Mouse (Mus musculus) CH12.LX (cell line): ENCODE data around the gene Best3. TPM values are rescaled to one million over a fixed set of nuclear protein-coding genes. Genes with fewer than 3 reads are reported as not detected.

Experiments
- DNase-seq: peaks from one replicate; pipeline ENCODE4 v3.0.0-alpha.2; 2013; ENCODE audit errors: extremely low read depth
- H3K27ac ChIP-seq: 2 replicates; pipeline ENCODE4 v1.5.1; 2012; ENCODE audit warnings: low read depth, mild to moderate bottlenecking, control low read depth, moderate library complexity; ENCODE audit not compliant: insufficient read depth
- H3K27me3 ChIP-seq: replicated peaks from 2 replicates; pipeline ENCODE3; 2012; ENCODE audit warnings: inconsistent platforms
- H3K36me3 ChIP-seq, 2 experiments: replicated peaks in 1 of 2; 2 replicates each; pipeline versions ENCODE3 to v1.6.1; 2012; ENCODE audit warnings: inconsistent platforms in 1 of 2, low read length in 1 of 2, mild to moderate bottlenecking in 1 of 2, mixed read lengths in 1 of 2, moderate library complexity in 1 of 2; ENCODE audit not compliant: control insufficient read depth in 1 of 2, insufficient read depth in 1 of 2
- H3K4me1 ChIP-seq, 2 experiments: 2 replicates each; pipeline ENCODE4 v1.6.1; 2012; ENCODE audit warnings: inconsistent platforms in 1 of 2, moderate library complexity in 1 of 2; ENCODE audit not compliant: insufficient read depth in 2 of 2, control insufficient read depth in 1 of 2
- H3K4me2 ChIP-seq: 2 replicates; pipeline ENCODE4 v1.6.1; 2012; ENCODE audit warnings: low read depth, mild to moderate bottlenecking, control low read depth; ENCODE audit not compliant: poor library complexity, insufficient read depth, severe bottlenecking
- H3K4me3 ChIP-seq, 3 experiments: fragments of 150-350 bp in 1 of 3; sonication (generic) in 1 of 3; replicated peaks in 1 of 3; 2 replicates each; pipeline versions ENCODE3 to v1.5.1; 2011 to 2012; ENCODE audit warnings: low read depth in 2 of 3, low read length in 2 of 3, mild to moderate bottlenecking in 2 of 3, moderate library complexity in 2 of 3, control low read depth in 1 of 3, improper control_type of control experiment in 1 of 3, inconsistent platforms in 1 of 3, mixed read lengths in 1 of 3; ENCODE audit not compliant: poor library complexity in 1 of 3
- H3K79me2 ChIP-seq: replicated peaks from 2 replicates; pipeline ENCODE4 v1.6.1; 2012; ENCODE audit warnings: mild to moderate bottlenecking, moderate library complexity; ENCODE audit not compliant: control insufficient read depth, poor library complexity, insufficient read depth, severe bottlenecking; ENCODE audit errors: extremely low read depth
- H3K9ac ChIP-seq: 2 replicates; pipeline ENCODE4 v1.6.1; 2012; ENCODE audit warnings: low read depth, mild to moderate bottlenecking, control low read depth, moderate library complexity; ENCODE audit not compliant: insufficient read depth
- H3K9me3 ChIP-seq: replicated peaks from 2 replicates; pipeline ENCODE3; 2012; ENCODE audit warnings: low read length, inconsistent platforms, mixed read lengths
- BHLHE40 ChIP-seq: IDR thresholded peaks from 2 replicates; pipeline ENCODE4 v1.6.1; 2011; ENCODE audit warnings: mild to moderate bottlenecking, low read depth, low read length, improper control_type of control experiment
- CHD2 ChIP-seq: IDR thresholded peaks from 2 replicates; pipeline ENCODE4 v1.6.1; 2011; ENCODE audit warnings: low read length, improper control_type of control experiment
- CTCF ChIP-seq, 2 experiments: IDR thresholded peaks in 1 of 2; conservative IDR thresholded peaks in 1 of 2; 2 replicates each; pipeline ENCODE4 v1.5.1; 2011 to 2012; ENCODE audit warnings: low read depth in 2 of 2, low read length in 2 of 2, improper control_type of control experiment in 1 of 2, inconsistent platforms in 1 of 2, mild to moderate bottlenecking in 1 of 2, moderate library complexity in 1 of 2
- ETS1 ChIP-seq: conservative IDR thresholded peaks from 2 replicates; pipeline ENCODE4 v1.6.1; 2012; ENCODE audit warnings: low read depth, mild to moderate bottlenecking, inconsistent platforms, low read length, improper control_type of control experiment, moderate library complexity
- GABPA ChIP-seq: IDR thresholded peaks from 2 replicates; pipeline ENCODE4 v1.6.1; 2012; ENCODE audit warnings: low read depth, low read length, improper control_type of control experiment, inconsistent platforms; ENCODE audit not compliant: insufficient replicate concordance
- HCFC1 ChIP-seq: IDR thresholded peaks from 2 replicates; pipeline ENCODE4 v1.6.1; 2012; ENCODE audit warnings: low read depth, mild to moderate bottlenecking, inconsistent platforms, low read length, improper control_type of control experiment
- IRF4 ChIP-seq: IDR thresholded peaks from 2 replicates; pipeline ENCODE4 v1.6.1; 2014; ENCODE audit warnings: low read depth, mild to moderate bottlenecking, inconsistent platforms, low read length, improper control_type of control experiment
- JUN ChIP-seq: IDR thresholded peaks from 2 replicates; pipeline ENCODE4 v1.6.1; 2011; ENCODE audit warnings: low read depth, mild to moderate bottlenecking, low read length, improper control_type of control experiment, moderate library complexity; ENCODE audit not compliant: insufficient read depth
- KAT2A ChIP-seq: IDR thresholded peaks from 2 replicates; pipeline ENCODE4 v1.6.1; 2012; ENCODE audit warnings: low read length, improper control_type of control experiment, inconsistent platforms; ENCODE audit not compliant: insufficient replicate concordance
- MEF2A ChIP-seq: IDR thresholded peaks from 2 replicates; pipeline ENCODE4 v1.6.1; 2014; ENCODE audit warnings: low read depth, mild to moderate bottlenecking, inconsistent platforms, low read length, improper control_type of control experiment, borderline replicate concordance
- MYC ChIP-seq: IDR thresholded peaks from 2 replicates; pipeline ENCODE4 v1.6.1; 2011; ENCODE audit warnings: low read depth, mild to moderate bottlenecking, improper control_type of control experiment, low read length
- NRF1 ChIP-seq: IDR thresholded peaks from 2 replicates; pipeline ENCODE4 v1.6.1; 2014; ENCODE audit warnings: low read depth, mild to moderate bottlenecking, inconsistent platforms, low read length, improper control_type of control experiment, moderate library complexity
- RAD21 ChIP-seq: IDR thresholded peaks from 2 replicates; pipeline ENCODE4 v1.6.1; 2011; ENCODE audit warnings: low read depth, mild to moderate bottlenecking, low read length, improper control_type of control experiment, moderate library complexity
- RCOR1 ChIP-seq: conservative IDR thresholded peaks from 2 replicates; pipeline ENCODE4 v1.6.1; 2012; ENCODE audit warnings: low read depth, mild to moderate bottlenecking, inconsistent platforms, low read length, improper control_type of control experiment
- SIN3A ChIP-seq: IDR thresholded peaks from 2 replicates; pipeline ENCODE4 v1.6.1; 2012; ENCODE audit warnings: low read length, improper control_type of control experiment, inconsistent platforms
- SMC3 ChIP-seq: IDR thresholded peaks from 2 replicates; pipeline ENCODE4 v1.6.1; 2011; ENCODE audit warnings: low read depth, low read length, improper control_type of control experiment
- TBP ChIP-seq: conservative IDR thresholded peaks from 2 replicates; pipeline ENCODE4 v1.6.1; 2011; ENCODE audit warnings: low read depth, low read length, improper control_type of control experiment
- UBTF ChIP-seq: IDR thresholded peaks from 2 replicates; pipeline ENCODE4 v1.6.1; 2012; ENCODE audit warnings: low read depth, mild to moderate bottlenecking, inconsistent platforms, low read length, improper control_type of control experiment, moderate library complexity
- USF2 ChIP-seq: conservative IDR thresholded peaks from 2 replicates; pipeline ENCODE4 v1.6.1; 2011; ENCODE audit warnings: low read depth, low read length, improper control_type of control experiment
- ZC3H11A ChIP-seq: IDR thresholded peaks from 2 replicates; pipeline ENCODE4 v1.6.1; 2012; ENCODE audit warnings: low read depth, mild to moderate bottlenecking, inconsistent platforms, low read length, improper control_type of control experiment
- ZMIZ1 ChIP-seq: IDR thresholded peaks from 2 replicates; pipeline ENCODE4 v1.6.1; 2012; ENCODE audit warnings: low read depth, mild to moderate bottlenecking, inconsistent platforms, low read length, improper control_type of control experiment
- dilution Hi-C: fragments of 300-500 bp; cut with MboI; formaldehyde crosslinking; loops from 2 replicates; pipeline ENCODE4 v1.14.3; 2020; ENCODE audit warnings: low sequenced_read_pairs; ENCODE audit not compliant: extremely low pct_unique_long_range_greater_than_20kb, extremely low pct_ligation_motif_present
- in situ Hi-C: fragments of 300-500 bp; cut with MboI; formaldehyde crosslinking; loops from 3 replicates; pipeline ENCODE4 v1.14.3; 2019; ENCODE audit warnings: low sequenced_read_pairs, low pct_ligation_motif_present, low pct_unique_long_range_greater_than_20kb, mixed read lengths
- polyA plus RNA-seq: library from polyadenylated mRNA; unstranded; fragments of >175 nt; gene quantifications from 2 replicates; pipeline ENCODE4 v1.2.1, GENCODE M21; 2012; ENCODE audit warnings: low read depth; ENCODE audit not compliant: insufficient read length
- total RNA-seq, 2 experiments: library from RNA; depleted of rRNA; stranded (reverse); fragments of 300-350 nt in 1 of 2; fragments of >200 nt in 1 of 2; gene quantifications; 2 replicates each; pipeline ENCODE4 v1.2.3; 2012 to 2014

Gene Best3
- total and polyA plus RNA-seq, 3 experiments: not detected

DNA sequence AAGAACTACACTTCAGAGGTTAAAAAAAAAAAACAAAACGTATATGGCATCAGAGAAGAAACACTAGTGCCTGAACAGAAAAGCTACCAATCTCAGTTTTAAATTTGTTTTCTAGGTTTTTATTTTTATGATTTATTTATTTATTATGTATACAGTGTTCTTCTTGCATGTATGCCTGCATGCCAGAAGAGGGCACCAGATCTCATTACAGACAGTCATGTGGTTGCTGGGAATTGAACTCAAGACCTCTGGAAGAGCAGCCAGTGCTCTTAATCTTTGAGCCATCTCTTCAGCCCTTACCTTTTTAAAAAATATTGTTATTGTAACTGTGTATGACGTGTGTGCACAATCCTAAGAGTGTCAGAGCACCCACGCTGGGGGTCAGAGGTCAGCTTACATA lies 42.0 kb upstream of the Best3 start:
- H3K4me1 ChIP-seq: peaks cover 0 to 3% of the 10 kb centered on the region in 2 experiments; a peak in 2 of 4 replicates
- H3K27me3 ChIP-seq: peaks cover 2% of the 10 kb centered on the region
- H3K4me3 ChIP-seq: no peak overlapping the region
- no peak overlapping the region for H3K4me2 ChIP-seq
- H3K9me3 ChIP-seq: peaks cover 10% of the 10 kb centered on the region
- no peak overlapping the region for H3K27ac ChIP-seq
- H3K9ac ChIP-seq: no peak overlapping the region
- in situ Hi-C loops: loop anchor here (25.0 kb wide), 1 partner anchor 268 kb away; the partner anchor contains the start of gene Yeats4
- TF ChIP-seq RAD21 (peak; percentile 21), NRF1 (no peak), SMC3 (peak; percentile 29), MYC (0 out of 2 replicates have a peak, but pooled peaks have one; percentile 21), GABPA (no peak), ZMIZ1 (no peak), JUN (no peak), CHD2 (no peak), ETS1 (no peak), RCOR1 (no peak), IRF4 (no peak), MEF2A (no peak), UBTF (no peak), CTCF (conservative IDR thresholded peaks at IDR 0.05 in 1 of 2, IDR thresholded peaks at IDR 0.05 in 1 of 2; ENCODE audit: low read depth in 2 of 2, low read length in 2 of 2) (peak in 1 of 2 experiments; percentile 49; a peak in 2 of 4 replicates)
- TF ChIP-seq, all 38 proteins: peak for 4
- Histone ChIP-seq H3K36me3 (peaks cover under 1 to 14% of the 10 kb centered on the region in 2 experiments), H3K79me2 (no peaks in the 10 kb centered on the region; the same call in 1 of the 2 replicates)
- DNase-seq: no peak
- dilution Hi-C loops: no loop called here

- H3K4me2 ChIP-seq: no peak overlapping the region
- dilution Hi-C loops (no loop called here), in situ Hi-C loops (loop anchor here (25.0 kb wide), 1 partner anchor 267 kb away; the partner anchor contains the start of gene Yeats4)
These were observed 41.2 kb upstream of the Best3 start for GRCm38 (mm10) chr10:116944940-116945339.

More at GRCm38 (mm10) chr10:116944940-116945339, 41.2 kb upstream of the Best3 start:
- DNase-seq: no peak
- no peak overlapping the region for H3K27ac ChIP-seq
- peaks cover 7% of the 10 kb centered on the region for H3K27me3 ChIP-seq
- no peaks in the 10 kb centered on the region; the same call in 1 of the 2 replicates for H3K79me2 ChIP-seq
- H3K4me1 ChIP-seq: peaks cover 0 to 8% of the 10 kb centered on the region in 2 experiments; a peak in 2 of 4 replicates
- H3K4me3 ChIP-seq: no peak overlapping the region
- peaks cover 0 to 12% of the 10 kb centered on the region in 2 experiments for H3K36me3 ChIP-seq
- H3K9me3 ChIP-seq: peaks cover 10% of the 10 kb centered on the region
- no peak overlapping the region for H3K9ac ChIP-seq
- TF ChIP-seq ZMIZ1 (no peak), BHLHE40 (no peak), SIN3A (no peak), KAT2A (no peak), USF2 (no peak), UBTF (no peak), HCFC1 (no peak), ZC3H11A (no peak), TBP (no peak)
